Mouse (Mus musculus): Measurements from ENCODE around the gene Ccnyl1.
"Not testable (repeated sequence)": the region's sequence is repeated elsewhere in the genome, so short reads cannot be mapped to it uniquely, and the experiment has no call there.

The Ccnyl1 gene

DNA sequence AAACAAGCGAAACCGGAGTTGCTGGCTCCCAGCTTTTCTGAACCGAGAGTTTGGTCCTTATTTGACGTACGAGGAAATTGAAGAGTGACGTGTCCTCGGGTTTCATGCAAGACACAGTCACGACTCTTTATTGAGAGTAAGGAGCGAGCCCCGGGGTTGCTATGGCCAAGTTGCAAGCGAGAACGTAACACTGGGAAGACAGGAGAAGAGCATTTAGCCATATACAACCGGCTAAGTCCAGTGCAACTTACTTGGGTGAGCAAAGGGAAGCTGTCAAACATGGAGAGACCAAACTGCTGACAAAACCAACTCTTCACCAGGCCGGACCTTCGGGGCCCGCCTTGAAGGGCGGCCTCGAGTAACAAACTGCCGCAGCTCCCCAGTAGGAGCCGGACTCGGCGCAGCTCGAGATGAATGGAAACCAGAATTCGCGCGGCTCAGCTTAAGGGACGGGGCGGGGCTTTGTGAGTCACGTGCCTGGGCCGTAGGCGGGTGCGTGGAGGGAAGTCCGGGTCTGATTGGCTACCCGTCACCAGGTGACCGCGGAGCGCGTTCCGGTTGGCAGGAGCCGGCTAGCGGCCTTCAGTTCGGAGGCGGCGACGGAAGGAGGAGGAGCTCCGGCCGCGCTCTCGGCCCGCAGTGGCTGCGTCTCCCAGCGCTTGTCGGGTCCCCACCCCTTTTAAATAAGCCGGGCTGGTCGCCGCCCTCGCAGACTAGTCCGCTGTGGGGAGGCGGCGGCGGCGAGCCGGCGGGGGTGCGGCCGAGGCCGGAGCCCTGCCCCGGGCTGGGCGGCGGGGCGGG is at the start of gene Ccnyl1:
Gene Ccnyl1 (plus strand): TSS at position 243 of the 801 bp plus-strand sequence.
- peak; percentile 98 for DNase-seq

GRCm38 (mm10) chr1:64641069-64641468 is 49.2 kb upstream of the Ccnyl1 start:
- DNase-seq: peak in 1 of 2 experiments; percentile 16

- not testable (repeated sequence) for DNase-seq
Measured at GRCm38 (mm10) chr1:64642541-64642940, 47.7 kb upstream of the Ccnyl1 start.

- no peak for DNase-seq
Measured at GRCm38 (mm10) chr1:64644513-64644912, 45.7 kb upstream of the Ccnyl1 start.

DNA sequence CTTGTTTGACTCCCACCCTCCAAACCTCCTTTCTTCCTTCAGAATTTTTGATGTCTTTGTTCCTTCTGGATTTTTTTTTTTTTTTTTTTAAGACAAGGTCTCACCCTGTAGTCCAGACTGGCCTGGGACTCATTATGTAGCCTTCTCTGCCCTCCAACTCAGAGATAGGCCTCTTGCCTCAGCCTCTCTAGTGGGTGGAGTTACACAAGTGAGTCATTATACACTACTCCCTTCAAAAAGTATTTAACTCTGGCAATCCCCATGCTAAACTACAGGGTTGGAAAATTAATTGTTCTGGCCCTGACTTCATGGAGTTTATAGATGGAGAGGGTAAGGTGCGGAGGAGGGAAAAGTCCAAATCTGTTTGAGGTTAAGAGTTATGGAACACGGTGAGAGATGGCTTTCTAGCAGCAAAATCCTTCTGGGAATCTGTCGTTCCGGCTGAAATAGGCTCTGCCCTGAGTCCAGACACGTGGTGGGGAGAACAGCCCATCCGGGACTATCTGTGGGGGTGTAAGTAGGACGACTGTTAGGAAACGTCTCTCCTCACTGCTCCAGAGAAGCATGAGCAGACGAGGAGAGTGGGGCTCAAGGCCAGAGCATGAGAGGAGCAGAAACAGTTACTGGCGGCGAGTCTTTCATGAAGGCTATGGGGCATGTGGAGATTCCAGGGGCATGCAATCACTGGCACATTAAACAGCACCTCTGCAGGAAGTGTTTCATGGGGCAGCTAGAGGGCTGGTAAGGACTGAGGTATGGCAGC is 40.7 kb upstream of the Ccnyl1 start:
- DNase-seq: no peak

DNA sequence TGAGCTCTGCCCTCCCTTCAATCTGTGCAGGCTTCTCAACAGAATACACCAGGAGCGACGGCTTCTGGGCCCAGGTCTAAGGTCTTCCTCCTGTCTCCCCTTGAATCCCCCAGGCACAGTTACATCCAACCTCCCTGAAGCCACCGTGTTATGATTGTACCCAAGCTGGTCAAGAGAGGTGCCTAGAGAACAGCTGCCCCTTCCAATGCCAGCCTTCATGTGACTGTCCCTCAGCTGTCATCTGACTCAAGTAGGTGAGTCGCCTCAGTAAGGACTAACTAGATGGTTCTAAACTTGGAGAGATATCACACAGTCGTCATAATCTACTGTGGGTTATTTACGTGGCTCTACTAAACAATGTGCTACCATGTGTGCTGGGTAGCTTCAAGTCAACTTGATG is 36.6 kb upstream of the Ccnyl1 start:
- no peak for DNase-seq

- no peak for DNase-seq
Measured at GRCm38 (mm10) chr1:64655415-64655814, 34.8 kb upstream of the Ccnyl1 start.

DNA sequence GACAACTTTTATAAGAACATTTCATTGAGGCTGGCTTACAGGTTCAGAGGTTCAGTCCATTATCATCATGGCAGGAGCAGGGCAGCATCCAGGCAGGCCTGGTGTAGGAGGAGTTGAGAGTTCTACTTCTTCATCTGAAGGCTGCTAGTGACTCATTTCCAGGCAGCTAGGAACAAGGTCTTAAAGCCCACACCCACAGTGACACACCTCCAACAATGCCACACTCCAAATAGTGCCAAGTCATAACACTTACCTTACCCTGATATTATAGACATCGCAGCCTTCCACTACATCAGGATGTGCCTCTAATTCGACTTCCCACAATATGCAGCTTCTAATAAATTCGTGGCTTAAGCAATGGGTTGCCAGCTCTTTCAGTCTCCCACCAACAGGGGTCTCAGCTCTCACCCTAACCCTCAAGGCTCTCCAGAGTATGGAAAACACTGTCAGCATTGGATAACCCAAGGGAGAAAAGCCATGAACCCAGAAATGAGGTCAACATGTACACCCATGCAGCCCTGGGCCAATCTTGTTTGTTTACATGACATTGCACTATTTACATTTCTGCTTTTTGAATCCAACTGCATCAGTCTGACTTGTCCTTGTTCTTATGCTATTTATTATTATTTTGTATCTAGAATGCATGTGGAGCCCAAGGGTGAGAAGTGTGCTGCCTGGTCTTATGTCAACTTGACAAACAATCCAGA is 33.7 kb upstream of the Ccnyl1 start:
- DNase-seq: no peak

GRCm38 (mm10) chr1:64658876-64659275 is 31.4 kb upstream of the Ccnyl1 start:
- no peak for DNase-seq

- no peak for DNase-seq
Measured at GRCm38 (mm10) chr1:64667111-64667633, 23.1 kb upstream of the Ccnyl1 start.

DNA sequence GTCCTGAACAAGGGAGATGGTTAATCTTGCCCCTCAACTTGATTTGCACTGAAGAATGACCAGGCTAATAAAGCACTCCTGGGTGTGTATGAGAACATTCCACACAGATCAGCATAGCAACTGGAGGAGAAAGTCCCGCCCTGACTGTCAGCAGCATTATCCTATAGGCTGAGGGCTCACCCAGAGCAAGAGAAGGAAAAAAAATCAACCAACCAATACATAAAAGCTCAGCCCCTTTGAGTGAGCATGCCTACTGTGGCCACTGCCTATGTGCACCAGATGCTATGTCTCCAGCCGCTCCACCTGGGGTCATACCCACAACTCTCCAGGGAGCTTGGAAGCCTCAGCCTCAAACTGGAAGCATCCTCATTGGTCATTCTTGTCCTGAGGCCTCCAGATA is 20.8 kb upstream of the Ccnyl1 start:
- DNase-seq: no peak

GRCm38 (mm10) chr1:64673931-64674330 is 16.3 kb upstream of the Ccnyl1 start:
- DNase-seq: no peak

DNA sequence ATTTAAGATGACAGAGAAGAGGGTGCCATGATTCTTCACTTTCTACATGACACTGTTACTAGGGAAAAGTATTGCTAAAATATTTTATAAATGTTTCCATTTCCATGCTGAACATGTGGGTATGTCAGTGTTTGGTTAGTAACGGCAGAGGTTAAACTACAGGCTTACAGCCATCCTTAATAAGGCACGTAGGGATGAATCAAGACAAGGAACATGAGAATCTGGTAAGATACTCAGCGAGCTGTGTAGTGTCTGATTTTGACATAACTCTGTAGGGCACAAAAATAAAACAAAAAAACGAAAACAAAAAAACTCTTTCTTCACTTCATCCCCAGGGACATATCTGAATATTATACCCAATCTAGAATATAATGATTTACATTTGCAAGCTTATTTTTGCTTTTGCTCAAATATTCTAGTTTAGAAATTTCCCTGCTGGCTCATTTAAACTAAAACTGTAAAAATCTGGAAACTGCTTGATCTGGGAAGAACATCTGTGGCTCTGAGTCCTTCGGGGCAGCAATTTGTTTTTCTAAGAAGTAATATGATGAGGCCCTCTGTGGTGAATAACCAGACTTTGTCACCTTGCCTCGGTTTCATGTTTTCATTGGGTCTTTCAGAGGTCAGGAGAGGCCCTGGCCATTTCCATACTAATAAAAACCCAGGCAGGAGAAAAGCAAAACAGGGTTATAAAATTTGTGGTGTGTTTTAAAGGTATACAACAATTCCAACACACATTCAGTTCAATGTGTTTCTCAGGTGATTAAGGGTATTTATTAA is 14.0 kb upstream of the Ccnyl1 start:
- no peak for DNase-seq

- no peak for DNase-seq
Measured at GRCm38 (mm10) chr1:64681499-64681898, 8.8 kb upstream of the Ccnyl1 start.

DNA sequence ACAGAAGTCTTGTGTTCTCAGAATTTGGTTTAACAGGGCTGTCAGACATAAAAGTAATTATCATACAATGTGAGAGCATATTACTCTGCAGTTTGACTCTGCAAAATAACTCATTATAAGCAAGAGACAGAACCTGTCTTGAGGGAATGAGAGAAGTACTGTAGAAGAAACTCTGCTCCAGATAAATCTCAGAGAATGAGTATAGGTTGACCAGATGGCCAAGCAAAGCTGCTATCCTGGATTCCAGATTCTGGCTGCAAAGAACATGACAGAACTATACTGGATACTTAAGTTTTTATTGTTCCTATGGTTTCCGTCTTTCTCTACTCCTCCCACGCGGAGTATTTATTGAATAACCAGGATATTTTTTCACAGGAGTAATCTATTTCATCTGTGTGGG is 7.2 kb upstream of the Ccnyl1 start:
- DNase-seq: no peak

DNA sequence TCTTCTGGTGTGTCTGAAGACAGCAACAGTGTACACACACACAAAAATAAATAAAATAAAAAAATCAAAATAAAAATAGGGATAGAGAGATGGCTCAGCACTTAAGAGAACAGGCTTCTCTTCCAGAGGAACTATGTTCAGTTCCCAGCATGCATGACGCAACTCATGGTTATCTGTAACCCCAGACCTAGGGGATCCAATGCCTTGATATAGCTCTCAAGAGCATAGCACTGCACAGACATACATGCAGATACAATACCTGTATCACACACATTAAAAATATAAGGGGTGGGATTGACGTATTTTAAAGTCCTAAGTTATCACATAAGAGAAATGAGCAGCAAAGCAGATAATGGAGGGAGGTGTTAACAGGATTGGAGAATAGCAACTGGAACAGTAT is 5.8 kb upstream of the Ccnyl1 start:
- DNase-seq: no peak

DNA sequence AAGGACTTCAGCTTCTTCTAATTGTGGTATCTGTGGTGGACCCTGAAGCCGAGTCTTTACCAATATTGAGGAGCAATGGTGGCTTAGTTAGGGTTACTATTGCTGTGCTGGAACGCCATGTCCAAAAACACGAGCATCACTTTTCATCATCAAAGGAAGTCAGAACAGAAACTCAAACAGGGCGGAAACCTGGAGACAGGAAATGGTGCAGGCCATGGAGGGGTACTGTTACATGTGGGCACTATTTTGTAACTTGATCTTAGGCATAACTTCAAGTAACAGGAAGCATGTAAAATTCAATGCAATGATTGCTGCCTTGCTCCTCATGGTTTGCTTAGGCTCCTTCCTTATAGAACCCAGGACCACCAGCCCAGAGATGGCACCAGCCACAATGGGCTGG is 2.2 kb upstream of the Ccnyl1 start:
- no peak for DNase-seq

GRCm38 (mm10) chr1:64689561-64690212 is 568 bp upstream of the Ccnyl1 start:
- DNase-seq: peak in 1 of 2 experiments; percentile 6

- peak in 1 of 2 experiments; percentile 64 for DNase-seq
Measured at GRCm38 (mm10) chr1:64691121-64691551, 881 bp downstream of the Ccnyl1 start.

- no peak for DNase-seq
Measured at GRCm38 (mm10) chr1:64691581-64691980, 1.3 kb downstream of the Ccnyl1 start.

DNA sequence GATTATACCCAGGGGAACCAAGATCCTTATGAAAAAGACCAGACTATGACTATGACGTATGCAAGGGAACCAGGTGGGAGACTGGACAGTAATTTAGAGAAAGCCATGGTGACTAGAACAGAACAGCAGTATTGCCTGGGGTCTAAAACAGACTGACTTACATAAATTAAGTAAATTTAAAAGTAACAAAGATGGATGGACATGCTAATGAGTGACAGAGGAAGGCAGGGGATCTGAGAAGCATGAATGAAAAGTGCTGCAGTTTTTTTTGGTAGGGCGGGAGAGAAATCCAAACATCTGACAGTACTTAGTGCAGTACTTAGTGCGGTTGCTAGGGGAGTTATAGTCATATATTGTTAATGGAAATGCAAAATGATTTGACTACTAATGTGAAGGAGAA is 4.9 kb downstream of the Ccnyl1 start:
- DNase-seq: no peak

DNA sequence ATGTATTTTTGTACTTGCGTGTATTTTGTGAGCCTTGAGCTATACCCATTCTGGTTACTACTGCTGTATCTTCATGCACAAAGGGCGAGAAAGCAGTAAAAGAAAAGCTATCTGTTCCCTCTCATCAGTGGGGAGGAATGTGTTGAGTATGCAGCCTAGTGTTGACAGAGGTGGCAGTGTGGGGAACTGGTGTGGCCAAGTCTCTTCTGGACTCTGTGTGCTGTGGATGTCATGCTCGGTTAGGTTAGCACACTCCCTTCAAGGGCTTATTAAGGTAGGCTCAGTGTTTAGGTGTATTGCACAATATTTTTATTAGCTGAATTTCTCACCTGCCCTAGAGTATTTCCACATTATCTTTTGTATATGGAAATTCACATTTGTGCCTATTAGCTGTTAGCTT is 11.5 kb downstream of the Ccnyl1 start:
- no peak for DNase-seq

Data from cerebellum, postnatal 14 days (tissue).